Mouse (Mus musculus): ENCODE measurements around the gene Rln3.

- TF ChIP-seq CEBPB (IDR thresholded peaks at IDR 0.05; ENCODE audit: insufficient read depth, poor library complexity, severe bottlenecking) (no peak), POLR2A (IDR thresholded peaks at IDR 0.05; ENCODE audit: insufficient read length, low read depth) (no peak), USF1 (IDR thresholded peaks at IDR 0.05; ENCODE audit: low read depth) (no peak), POLR2AphosphoS2 (IDR thresholded peaks at IDR 0.05; ENCODE audit: insufficient read length, low read depth) (no peak), MAX (IDR thresholded peaks at IDR 0.05; ENCODE audit: low read depth) (no peak), MYOG (IDR thresholded peaks at IDR 0.05; ENCODE audit: control insufficient read depth in 1 of 3, insufficient read depth in 1 of 3, insufficient read length in 2 of 3, low read depth in 2 of 3) (no peak), E2F4 (IDR thresholded peaks at IDR 0.05; ENCODE audit: insufficient read depth) (no peak), MYOD1 (IDR thresholded peaks at IDR 0.05; ENCODE audit: control insufficient read depth in 1 of 3, insufficient read length in 2 of 3, low read depth in 2 of 3) (peak in 1 of 3 experiments; percentile 24), SRF (IDR thresholded peaks at IDR 0.05; ENCODE audit: control insufficient read depth, insufficient read length, low read depth) (no peak), TCF3 (IDR thresholded peaks at IDR 0.05; ENCODE audit: insufficient read length, low read depth) (no peak)
Measured at GRCm38 (mm10) chr8:84048171-84048570, 3.4 kb upstream of the Rln3 start.

All from myocyte (in vitro differentiated cells).